Mouse (Mus musculus) adrenal gland (tissue): ENCODE measurements around the gene Cdkl1.

Experiments
- intact Hi-C: fragments of 180-260 bp; cut with DNase I; formaldehyde crosslinking; loops from one replicate; pipeline ENCODE4 v1.15.1; 2025

The Cdkl1 gene

DNA sequence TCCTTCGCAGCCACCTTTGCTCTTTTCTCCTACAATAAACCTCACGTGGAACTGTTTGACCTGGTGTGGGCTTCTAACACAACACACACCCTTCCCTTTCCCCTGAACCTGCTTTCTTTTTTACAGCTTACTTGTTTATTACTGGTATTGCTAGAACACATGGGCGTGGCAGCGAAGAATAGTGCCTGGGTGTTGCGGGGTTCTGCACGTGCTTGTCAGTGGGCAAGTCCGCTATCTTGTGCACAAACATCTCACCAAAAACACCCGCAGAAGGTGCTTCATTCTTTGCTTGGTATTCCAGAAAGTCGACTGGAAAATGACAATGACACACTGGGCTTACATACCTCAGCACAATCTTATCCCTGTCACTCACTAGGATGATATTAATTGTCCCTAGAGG lies 5.6 kb downstream of the Cdkl1 start:
- intact Hi-C loops: no loop called here

DNA sequence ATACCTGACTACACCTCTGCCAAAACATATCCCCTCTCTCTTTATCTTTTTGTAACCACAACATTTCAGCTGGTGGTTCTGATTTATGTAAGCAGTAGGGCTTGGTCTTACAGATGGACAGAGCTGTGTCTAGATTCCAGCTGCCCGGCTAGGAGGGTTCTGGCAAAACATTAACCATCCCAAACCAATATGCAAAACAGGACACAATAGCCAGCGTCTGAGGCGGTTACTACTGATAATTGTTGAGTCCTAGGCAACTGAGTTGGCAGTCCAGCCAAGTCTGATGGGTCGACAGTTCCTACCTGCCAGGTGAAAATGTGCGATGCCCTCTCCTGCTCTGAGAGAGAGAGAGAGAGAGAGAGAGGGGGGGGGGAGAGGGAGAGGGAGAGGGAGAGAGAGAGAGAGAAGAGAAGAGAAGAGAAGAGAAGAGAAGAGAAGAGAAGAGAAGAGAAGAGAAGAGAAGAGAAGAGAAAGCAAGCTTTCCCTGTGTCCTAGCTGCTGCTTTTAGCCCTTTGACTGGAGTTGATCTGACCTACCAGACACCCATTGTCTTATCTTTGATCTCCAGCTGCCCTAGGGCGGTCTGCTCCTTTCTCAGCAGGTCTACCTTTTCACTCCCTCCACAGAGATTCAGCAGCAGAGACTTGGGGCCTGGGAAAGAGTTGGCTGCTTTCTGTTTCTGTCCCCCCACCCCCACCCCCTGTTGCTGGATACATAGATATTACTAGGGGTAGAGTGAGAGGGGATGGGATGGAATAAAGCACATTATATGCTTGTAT lies 7.6 kb downstream of the Cdkl1 start:
- intact Hi-C loops: no loop called here

DNA sequence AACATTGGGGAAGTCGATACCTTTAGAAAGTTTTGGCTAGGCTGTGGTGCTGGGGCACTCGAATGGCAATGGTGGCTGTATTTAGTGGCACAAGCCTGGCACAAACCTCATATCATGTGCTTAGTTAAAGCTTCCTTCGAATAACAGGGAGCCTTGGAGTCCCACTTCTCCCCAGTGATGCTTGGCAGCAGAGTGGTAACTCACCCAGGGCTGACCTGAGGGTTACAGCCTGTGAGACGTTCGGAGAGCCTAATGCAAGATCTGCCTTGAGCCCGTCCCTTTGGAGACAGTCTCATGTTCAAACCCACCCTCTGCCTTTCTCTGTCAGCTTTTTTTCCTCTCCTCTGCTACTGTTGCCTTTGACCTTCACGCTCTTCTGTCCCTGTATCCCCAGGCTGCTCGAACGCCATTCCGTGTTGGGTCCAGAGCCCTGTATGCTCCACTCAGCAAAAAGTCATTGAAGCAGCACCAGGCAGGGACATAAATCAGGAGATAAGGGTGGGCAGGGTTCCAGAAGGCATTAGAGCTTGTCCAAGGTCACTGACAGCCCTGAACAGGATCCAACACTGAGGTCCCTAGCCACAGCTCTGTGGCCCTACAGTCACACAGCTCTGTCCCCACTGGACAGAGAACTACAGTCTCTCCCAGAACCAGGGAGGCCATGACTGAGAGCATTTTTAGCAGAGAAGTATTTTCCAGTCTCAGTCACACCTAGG lies 9.0 kb downstream of the Cdkl1 start:
- intact Hi-C loops: no loop called here

DNA sequence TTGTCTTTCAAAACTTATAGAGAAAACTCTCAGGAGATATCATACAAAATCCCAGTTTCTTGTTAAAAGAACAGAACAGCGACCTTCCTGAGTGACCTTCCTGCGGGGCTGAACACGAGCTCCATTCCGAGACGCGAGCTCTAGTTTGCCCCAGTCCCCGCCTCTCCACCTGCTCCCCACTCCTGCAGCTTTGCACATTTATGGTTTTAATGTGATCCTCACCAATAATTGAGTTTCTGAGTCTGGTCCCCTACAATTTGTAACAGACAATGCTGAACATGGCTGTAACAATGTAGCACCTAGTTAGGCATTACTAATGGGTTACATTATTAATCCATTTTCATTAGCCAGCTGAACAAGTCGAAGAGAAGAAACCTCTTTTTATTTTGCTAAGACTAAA lies 9.6 kb downstream of the Cdkl1 start:
- intact Hi-C loops: no loop called here

DNA sequence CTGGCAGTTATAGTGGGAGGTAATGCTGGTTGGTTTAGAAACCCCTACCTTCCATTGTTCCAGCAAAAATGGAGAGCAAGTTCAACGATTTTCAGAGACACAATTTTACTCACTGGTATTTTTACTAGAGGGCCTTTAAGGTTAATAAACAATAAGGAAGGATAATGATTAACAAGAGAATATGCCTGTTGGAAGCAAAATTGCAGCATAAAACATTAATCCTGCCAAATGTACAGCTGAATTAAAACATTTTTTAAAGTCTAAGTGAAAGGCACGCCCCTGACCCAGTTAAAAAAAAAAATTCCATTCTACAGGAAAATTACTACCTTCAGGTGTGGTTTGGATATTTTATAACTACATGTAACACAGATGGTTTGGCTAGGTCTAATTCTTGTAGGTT lies 13.1 kb downstream of the Cdkl1 start:
- intact Hi-C loops: no loop called here

DNA sequence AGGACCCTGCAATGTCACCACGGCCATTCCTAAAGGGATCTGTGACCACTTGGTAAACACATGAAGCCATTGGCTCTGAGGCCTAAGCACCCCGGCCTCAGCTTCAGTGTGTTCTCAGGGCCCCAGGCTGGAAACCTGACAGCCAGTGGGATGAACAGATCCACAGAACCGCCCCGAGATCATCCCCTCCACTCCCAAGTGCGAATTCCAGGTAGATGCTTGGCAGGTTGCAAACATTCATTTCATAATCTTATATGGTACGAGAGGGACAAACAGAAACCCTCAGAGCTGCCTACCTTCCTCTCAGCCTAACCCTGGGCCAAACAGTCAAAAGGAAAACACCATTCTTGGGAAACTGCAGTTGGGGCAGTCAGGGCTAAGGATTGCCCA lies 13.7 kb downstream of the Cdkl1 start:
- intact Hi-C loops: no loop called here

DNA sequence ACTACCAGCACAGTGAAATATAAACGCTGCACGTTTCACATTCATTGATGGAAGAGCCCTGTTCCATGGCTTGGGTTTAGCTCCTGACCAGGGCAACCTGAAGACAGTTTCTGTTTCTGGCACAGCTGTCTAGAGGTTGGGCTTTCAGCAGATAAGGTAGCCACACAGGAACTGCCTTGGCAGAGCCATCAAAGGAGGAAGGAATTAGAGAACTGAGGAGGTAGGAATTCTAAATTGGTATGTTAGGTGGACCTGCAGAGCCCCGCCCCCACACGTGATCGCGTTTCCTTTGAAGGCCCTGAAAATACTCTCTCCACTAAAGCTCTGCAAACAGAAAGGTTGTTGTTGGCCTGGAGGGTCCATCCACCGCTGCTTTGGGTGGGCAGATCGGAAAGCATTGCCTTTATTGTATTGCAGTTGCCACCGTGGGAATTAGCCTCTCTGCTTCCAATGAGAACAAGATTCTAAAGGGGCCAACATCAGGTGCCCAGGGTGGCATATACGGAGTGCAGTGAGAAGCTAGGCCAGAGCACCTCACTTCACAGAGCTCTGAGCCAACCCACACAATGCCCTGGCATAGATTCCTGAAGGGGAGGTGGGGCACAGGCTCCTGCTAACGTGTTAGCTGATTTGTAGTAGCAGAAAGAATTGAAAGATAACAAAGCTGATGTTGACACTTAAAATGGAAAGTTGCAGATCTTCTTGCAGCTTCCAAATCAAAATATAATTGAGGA lies 14.3 kb downstream of the Cdkl1 start:
- intact Hi-C loops: no loop called here

DNA sequence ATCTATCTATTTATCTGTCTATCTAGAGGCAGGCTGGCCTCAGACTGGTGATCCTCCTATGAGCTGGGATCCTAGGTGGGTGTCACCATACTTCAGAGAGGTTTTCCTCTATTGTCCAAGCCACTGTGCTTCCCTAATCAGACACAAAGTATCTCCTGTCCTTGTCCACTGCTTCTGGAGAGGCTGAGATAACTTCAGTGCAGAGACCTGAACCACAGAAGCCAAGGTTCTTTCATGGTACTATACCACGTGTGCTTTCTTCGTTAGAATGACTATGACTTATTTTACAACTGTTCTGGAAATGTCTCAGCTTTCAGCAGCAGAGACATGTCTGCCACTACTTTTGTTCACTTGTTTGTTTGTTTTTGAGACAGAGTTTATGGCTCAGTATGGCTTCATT lies 22.2 kb downstream of the Cdkl1 start:
- intact Hi-C loops: loop anchor here (5.0 kb wide), 1 partner anchor 43 kb away; no protein-coding TSS in a partner anchor

DNA sequence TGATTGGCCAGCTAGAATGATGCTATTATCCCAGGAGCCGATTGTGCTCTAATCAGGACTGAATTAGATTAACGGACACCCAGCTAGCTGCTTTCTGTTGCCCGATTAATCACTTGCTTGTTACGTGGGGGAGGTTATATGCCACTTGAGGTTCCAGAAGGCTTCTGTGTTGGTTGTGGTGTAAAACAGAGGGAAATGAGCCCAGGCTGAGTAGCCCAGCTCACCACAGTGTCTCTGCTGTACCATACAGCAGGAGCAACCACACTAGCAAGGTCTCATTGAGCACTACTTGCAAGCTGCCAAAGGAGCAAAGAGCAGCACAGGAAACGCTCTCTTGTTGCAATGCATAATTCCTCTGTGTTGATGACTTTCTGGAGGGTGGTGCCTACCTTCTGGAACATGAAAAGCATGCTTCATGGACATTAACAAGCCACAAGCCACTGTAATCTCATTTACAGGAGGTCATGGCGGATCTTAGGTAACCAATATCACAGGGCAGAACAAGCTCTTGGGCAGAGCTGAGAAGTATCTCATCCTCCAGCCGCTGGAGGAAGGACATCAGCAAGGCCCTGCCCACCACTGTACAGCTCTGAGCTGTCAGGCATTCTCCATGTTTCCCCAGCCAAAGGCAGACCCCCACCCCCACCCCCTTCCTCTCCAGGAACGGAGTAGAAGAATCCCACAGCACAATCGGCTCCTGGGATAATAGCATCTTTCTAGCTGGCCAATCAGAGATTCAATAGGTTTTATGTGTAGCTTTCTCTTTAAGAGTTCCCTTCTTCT lies 23.4 kb downstream of the Cdkl1 start:
- intact Hi-C loops: loop anchor here (5.0 kb wide), 1 partner anchor 45 kb away; no protein-coding TSS in a partner anchor

DNA sequence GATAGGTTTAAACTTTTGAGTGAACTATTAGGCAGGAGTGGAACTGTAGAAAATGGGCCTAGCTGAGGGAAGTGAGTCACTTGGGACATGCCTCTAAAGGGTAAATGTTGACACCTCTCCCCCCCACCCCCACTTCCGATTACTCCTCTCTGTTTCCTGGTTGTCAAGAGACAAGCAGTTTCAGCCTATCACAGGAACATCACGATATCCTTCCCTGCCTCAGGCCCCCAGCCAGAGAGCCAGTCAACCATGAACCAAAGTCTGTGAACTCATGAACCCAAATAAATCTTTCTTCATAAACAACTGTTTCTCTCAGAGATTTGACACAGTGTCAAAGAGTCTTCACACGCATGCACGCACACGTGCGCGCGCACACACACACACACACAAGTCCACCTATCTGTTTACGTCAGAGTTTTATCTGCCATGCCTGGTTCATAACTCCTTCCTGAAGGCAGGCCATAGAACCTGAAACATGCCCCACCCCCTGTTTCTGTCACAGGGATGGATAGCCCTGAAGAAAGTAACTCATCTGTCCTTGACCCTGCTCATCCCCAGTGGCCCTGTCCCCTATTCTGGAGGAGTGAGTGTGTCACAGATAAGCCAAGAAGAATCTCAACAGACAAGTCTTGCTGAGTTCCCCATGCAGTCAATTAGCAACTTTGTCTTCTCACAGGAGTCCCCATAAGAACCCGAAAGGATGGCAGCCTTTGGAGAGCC lies 24.7 kb downstream of the Cdkl1 start:
- intact Hi-C loops: loop anchor here (5.0 kb wide), 1 partner anchor 46 kb away; no protein-coding TSS in a partner anchor

DNA sequence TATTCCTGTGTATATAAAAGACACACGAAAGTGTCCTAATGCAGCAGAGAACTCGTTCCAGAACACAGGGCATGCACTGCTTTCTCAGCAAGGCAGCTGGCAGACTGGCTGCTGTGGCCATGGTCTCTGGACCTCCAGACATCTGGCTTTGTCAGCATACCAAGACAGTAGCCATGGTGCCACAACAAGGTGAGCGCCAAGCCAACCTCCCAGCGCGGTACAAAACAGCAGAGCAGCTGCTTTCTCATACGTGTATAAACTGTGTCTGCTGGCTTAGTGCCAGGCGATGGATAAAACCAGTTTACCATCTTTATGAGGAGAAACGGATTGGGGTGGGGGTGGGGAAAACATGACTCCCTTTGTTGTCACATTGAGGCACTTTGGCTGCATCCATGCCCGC lies 25.5 kb downstream of the Cdkl1 start:
- intact Hi-C loops: loop anchor here (5.0 kb wide), 1 partner anchor 47 kb away; no protein-coding TSS in a partner anchor

DNA sequence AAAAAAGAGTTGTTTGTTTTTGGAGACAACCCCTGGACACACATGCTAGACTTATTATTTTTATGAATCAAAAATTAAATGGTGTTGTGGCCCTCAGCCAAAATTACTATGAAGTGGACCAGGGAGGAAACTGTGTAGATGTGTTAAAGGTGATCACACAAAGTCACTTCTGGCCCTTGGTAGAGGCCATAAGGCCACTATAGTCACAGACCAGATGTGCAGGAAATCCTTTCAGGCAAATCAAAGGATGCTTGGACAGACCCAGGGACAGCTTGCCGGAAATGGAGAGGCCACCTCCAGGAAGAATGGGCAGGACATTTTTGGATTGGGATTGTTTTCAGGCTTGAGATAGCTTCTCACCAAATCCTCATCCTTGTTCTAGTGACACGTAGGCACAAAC lies 29.5 kb downstream of the Cdkl1 start:
- intact Hi-C loops: no loop called here

DNA sequence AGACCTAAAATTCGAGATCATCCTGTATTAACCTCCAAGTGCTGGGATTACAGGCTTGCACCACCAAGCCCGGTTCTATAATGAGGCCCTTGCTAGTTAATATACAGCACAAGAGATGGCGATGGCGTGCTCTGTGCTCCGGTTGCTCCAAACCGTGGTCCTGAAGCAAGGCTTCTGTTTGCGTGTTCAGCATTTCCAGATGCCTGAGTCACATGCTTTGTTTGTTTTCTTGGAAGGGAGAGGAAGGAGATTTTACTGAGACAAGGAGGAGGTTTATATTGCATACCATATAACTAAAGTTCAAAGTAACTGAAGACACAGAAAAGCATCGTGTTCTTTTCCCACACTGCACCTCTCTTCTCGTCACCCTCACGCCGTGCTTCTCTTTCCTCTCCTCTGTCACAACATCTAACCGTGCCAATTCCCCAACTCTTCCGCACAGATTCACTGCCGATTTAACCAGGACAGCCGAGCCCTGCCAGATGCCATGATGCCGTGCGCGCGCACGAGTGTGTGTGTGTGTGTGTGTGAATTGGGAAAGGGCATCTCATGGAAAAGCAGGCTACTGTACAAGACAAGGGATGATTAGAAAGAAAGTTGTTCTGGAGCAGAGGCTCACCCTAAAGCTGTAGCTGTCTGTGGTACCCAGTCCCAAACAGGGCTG lies 30.2 kb downstream of the Cdkl1 start:
- intact Hi-C loops: no loop called here

DNA sequence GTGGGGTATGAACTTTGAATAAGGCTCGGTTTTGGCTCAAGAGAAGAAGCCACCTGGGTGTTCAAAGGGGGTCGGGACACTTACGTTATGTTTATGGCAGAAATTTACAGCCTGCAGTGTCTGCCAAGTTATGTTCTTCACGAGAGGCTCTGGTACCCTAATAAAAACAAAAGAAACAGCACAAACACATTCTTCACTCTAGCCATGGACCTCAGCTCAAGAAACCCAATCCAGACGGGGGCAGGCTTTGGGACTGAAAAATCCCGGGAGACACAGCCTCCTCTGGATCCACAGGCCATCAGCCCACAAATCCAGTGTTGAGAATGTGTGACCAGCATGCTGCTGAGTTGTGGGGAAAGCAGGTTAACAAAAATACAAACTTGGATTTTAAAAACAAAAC lies 31.1 kb downstream of the Cdkl1 start:
- intact Hi-C loops: no loop called here

DNA sequence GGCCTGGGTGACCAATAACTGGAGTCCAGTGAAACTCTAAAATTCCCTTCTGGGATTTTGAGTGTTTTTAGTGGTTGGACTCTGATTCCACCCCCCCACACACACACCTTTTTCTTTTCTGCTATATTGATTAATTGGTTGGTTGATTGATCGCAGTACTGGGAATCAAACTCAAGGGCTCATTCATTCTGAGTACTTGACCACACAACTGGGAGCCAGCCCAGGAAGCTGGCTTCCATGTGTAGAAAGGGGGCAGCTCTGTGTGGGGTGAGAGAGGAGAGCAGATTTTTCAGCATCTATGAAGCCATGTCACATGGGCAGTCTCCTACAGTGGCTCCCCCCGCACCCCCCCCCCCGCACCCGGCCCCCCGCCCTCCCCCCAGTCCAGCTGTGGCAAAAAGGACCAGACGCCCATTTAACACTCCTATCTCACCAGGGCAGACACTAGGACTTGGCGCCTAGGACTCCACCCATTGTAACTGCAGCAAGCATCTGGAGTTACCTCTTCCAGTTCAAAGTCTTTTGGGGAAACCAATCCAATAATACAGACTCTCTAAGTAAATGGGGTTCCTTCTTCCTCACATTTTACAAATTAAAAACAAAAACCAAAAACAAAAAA lies 31.7 kb downstream of the Cdkl1 start:
- intact Hi-C loops: loop anchor here (2.0 to 5.0 kb wide), 2 partner anchors 73 to 133 kb away; partner anchors contain the start of genes Atl1 and Map4k5

DNA sequence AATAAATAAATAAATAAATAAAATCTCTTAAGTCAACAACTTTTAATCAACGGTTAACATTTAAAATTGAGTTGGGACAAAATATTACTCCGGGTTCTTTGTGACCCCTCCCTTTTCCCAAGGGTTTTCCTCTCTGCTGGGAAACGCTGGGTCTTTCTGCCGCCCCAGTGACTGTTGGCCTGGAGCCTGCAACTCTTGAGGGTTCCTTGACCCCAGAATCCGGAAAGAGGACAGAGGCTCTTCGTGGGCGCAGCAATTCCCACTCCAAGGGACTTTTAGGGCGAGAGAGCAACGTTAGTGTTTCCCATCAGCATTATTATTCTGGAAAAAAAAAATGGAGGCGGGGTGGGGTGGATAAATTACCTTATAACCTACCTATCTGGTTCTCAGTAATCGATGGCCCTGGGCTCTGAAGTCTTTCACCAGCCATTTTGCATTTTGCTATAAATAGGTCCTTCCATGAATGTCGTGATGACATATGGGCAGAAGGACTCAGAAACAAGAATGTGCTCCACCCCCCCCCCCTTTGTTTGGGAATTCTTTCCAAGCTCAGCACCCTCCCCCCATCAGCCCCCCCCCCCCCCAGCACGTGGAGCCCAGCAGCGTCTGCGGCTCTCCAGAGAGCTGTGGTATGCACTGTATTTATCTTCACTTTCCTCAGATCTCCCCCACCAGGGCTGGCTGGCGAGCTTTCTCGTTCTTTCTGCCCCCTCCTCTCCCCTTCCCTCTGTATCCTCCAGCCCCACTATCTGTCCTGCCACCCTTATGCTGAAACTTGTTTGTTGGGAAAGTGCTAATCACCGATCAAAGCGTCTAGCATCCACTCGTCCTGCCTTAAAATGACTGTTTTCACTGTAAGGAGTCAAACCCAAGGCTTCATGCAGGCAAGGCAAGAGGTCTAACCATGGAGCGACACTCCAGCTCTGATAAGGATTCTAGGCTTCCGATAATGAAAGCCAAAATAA lies 32.6 kb downstream of the Cdkl1 start:
- intact Hi-C loops: loop anchor here (2.0 to 5.0 kb wide), 2 partner anchors 74 to 134 kb away; partner anchors contain the start of genes Atl1 and Map4k5

DNA sequence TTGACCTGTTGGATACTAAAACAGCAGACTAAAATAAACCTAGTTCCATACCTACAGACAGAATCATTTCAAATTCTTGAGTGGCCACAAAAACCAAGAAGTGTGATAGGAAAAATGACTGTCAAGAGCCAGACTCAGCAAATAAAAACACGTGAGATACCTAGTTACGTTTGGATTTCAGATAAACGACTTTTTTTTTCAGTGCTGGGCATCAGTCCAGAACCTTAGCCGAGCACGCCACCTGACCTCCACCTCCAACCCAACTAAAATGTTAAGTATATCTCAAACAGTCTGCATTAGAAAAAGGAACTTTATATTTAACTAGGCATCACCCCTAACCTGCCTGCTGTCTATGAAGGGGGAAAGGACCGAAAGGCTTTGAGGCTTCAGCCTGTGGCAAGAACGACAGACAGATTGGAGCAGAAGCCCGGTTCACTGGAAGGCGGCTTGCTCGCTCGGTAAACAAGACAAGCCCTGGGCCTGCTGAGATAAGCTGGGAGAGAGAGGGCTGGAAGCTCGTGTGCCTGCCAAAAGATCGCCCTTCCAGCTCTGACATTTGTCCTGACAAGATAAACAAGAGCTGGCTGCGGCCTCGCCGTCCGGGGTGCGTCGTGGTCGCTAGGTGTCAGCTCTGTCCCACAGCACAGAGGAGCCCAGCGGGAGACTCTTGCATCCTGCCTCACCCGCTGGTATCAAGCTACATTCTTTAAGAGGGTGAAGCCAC lies 33.5 kb downstream of the Cdkl1 start:
- intact Hi-C loops: loop anchor here (2.0 to 5.0 kb wide), 3 partner anchors 23 to 135 kb away; partner anchors contain the start of genes Atl1 and Map4k5
